Mouse (Mus musculus) urinary bladder, adult 18-20 months (tissue): ENCODE results near the gene Sfrp5.

Source experiments
- DNase-seq, 2 experiments: peaks; one replicate each; pipeline ENCODE4 v3.0.0; 2022; ENCODE audit warnings: low spot score in 2 of 2, mixed read lengths in 2 of 2

Sfrp5 gene

DNA sequence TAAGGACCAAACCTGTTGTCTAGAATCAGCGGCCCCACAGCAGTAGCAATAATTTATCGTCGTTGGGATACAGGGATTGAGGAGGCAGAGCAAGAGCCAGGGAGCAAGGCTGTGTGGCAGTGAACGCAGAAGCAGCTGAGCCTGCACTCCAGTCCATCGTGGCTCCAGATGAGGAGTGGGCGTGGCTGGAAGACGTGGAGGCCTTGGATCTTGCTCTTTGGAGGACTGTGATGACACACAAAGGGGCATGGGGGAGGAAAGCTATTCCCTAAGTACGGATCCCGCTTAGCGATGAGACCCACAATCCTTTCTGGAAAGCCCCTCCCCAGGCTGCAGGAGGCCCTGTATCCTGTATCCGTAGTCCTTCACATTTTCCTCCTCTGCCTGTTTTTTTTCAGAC lies 4.0 kb downstream of the Sfrp5 start:
- no peak for DNase-seq

DNA sequence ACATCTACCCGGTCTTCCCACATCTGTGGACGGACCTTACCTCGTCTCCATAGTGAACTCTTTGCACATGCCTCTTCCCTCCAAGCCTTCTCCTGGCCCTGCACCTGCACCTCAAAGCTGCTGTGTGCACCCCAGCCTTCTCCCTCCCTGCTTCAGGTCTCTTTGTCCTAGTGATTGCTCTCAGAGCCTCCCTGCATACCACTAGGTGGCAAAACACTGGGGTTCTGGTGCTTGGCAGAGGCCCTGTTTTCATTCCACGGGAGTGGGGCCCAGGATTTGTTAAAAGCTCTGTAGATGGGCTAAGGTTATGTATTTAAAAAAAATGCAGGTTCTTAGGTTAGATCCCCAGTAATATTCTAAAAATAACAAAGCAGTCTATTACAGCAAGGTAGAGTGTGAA lies 5.0 kb downstream of the Sfrp5 start:
- DNase-seq = no peak

DNA sequence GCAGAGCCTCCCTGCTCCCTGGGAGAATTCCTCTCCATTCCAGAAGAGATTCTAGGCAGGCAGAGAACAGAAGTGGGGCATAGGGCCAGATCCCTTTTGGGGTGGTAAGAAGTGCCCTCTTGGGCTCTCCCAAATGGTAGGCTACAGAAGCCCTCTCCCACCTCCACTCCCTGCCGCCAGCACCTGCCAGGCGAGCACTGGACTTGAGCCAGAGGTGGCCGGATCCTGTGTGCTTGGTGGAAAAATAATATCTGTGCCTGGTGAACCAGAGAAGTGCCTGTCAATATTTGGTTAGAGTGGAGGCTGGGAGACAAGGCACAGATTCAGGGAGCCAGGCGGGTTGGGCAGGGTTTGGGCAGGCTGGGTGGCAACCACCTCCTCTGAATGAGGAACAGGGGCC lies 5.7 kb downstream of the Sfrp5 start:
- DNase-seq = peak in 1 of 2 experiments; percentile 17

DNA sequence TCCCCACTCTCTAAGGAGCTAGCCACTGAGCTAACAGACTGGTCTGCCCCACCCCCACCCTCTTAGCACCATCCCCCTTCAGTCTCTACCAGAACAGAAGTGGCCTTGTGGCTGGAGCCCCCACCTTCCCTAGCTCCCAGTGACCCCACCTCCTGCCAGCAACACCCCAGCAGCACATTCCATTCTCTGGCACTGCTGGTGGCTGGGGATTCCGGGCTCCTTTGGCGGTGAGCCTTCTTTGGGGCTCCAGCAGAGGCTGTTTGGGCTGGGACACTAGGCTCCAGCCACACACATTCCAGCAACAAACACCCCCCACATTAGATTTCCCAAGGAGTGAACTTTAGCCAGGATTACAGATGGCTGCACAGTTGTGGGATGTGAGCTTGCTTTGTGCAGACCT lies 8.7 kb downstream of the Sfrp5 start:
- no peak for DNase-seq

DNA sequence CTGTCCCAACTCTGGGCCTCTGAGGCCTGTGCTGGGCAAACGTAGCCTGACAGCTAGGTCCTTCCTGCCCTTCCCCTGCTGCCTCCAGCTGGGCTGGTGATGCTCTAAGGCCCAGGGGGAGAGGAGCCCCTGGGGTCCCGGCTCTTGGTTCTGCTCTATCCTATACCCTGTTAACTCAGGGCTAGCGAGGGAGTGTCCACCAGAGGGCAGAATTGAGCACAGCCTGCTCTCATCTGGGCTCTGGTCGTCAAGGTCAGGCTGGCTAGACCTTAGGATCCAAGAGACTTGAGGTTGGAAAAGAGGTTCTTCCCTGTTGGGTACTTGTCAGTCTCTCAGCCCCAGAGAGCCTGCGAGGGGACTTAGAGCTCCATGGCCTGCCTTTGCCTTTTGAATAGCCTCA lies 11.6 kb downstream of the Sfrp5 start:
- peak in 1 of 2 experiments; percentile 33 for DNase-seq

DNA sequence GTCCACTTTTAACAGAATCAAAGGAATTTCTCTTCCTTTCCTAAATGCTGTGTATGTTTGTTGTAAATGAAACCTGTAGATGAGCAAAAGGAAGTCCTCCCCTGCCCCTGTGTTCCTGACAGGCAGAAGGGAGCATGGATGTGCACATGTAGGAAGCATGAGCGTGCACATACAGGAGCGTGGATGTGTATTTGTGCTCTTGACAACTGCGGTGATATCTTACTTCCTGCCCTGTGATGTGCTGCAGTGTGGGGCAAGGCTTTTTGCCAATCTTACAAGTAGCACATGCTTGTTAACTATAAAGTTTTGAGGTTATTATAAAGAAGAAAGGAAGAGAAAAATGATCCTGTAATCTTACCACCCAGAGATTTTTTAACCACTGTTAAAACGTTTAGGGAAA lies 12.3 kb downstream of the Sfrp5 start:
- DNase-seq = no peak

DNA sequence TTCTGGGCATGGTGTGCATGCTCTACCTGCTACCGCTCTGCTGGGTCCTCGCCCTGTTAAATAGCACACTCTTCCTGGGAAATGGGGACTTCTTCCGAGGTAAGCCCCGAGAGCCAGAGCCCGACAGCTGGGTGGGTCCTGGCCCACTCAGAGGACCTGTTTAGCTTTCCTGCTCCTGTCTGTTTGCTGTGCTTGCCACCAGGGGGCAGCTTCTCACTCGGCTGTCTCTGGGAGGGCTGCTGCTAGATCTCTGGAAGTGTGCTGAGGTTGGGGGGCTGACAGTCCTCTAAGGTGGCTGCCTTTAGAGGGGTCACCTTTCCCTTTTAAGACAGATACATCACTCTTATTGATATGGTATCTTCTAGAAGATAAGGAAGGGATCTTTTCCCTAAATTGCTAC lies 19.4 kb downstream of the Sfrp5 start:
- no peak for DNase-seq

DNA sequence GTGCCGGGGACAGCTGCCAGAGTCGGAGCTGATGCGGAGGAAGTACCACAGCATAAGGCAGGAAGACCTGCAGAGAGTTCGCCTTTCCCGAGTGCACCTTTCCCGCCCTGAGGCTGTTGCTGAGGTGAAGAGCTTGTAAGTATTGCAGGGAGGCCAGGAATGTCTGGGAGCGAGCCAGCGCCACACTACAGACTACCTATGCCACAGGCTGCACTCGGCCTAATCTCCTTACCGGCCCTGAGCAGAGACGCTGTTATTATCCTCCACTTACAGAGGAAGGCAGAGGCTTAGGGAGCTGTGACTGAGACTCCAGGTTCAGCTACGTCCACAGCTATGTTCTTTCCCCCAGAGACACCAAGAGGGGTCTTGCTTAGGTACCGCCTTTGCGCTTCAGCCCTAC lies 22.7 kb downstream of the Sfrp5 start:
- DNase-seq = no peak

DNA sequence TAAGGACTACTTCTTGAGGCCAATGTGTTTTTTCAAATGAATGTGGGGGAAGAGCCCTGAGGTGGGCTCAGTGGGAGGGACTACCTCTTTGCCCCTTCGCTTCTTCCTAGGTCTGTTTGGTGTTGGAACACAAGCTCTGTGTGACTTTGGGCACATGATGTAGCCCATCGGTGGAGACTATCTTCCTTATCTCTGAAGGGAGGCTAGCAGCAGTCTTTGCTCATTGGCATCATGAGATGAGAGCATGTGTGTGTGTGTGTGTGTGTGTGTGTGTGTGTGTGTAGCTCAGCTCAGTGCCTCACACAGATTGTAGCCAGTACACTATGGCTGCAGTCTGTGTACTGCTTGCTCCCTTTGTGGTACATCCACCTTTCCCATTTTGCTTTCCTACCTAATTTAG lies 24.6 kb downstream of the Sfrp5 start:
- DNase-seq = no peak

DNA sequence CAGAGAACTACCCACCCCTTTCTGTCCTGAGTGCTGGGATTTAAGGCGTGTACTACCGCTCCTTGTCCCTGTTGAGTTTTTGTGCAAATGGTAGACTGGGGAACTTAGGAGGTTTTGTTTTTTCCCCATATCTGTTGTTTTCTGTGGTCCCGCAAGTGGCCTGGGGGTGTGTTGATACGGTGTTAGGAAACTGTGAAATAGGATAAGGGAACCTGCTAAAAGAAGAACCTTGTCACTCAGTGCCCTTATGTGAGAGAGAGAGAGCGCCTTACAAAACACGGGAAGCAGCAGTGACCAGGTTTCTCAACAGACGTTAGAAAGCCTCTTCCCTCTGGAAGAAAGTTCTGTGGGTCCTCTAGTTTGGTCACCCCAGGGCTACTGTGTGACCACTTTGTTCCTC lies 25.2 kb downstream of the Sfrp5 start:
- DNase-seq = no peak

DNA sequence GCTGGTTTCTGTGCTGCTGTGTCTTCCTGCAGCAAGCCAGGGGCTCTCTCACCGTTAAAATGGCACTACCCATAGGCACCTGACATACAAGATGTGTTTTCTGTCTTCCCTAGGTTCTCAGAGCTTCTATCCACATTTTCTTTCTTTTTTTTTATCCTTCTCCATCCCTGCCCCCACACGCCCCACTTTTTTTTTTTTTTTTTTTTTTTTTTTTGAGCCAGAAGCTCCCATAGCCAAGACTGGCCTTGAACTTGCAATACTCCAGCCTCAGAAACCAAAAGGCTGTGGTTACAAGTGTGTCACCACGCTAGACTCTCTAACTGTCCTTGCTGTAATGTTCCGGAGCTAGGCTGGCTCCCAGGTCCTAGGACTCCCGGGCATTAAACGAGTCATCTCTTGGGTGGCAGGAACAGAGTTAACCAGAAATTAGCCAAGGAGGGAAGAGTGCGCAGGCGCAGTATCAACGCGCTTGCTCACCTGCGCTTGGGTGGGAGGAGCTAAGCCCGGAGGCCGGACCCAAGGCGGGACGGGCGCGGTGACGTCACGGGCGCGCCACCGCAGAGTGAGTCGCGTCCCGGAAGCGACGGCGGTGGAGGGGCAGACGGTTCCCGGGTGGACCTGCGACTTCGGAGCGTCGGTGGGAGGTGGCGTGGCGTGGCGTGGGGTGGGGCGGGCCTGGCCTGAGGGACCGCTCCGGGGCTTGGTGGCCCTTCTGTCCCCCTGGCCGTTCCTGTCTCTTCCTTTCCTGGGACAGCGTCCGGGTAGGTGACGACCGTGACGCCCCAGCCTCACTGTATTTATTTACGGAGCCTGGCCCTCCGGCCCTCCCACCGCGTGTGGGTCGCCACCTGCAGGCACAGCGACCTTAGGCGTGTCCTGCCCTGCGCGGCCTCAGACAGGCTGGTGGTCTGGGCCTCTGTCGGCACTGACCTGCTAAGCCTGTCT lies 31.8 kb downstream of the Sfrp5 start:
- DNase-seq = peak; percentile 88 to 91

DNA sequence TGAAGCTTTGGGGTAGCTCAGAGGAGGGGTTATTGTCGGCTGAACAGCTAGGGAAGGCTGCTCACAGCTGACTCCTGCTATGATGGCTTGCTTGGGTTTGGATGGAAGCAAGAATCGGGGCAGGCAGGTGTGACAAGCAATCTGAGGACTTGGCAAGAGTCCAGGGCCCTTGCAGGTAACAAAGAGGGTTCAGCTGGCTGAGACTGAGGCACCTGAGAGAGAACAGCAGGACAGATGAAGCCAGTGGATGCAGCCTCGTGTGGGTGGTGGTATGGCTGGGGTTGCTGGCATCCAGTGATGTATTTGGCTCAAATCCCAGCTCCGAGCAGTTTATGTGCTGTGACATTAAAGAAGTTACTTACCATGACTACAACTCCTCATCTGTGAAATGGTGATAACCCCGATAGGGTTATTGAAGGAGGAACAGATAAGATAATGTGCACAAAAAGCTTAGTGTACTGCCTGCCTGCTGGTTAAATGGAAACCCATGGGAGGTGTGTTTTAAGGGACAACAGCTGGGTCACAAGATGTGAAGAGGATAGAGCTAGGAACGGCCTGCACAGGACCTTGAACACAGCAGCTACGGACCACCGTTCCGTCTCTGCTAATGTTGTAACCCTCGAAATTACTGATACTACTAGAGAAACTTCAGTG lies 32.6 kb downstream of the Sfrp5 start:
- no peak for DNase-seq

DNA sequence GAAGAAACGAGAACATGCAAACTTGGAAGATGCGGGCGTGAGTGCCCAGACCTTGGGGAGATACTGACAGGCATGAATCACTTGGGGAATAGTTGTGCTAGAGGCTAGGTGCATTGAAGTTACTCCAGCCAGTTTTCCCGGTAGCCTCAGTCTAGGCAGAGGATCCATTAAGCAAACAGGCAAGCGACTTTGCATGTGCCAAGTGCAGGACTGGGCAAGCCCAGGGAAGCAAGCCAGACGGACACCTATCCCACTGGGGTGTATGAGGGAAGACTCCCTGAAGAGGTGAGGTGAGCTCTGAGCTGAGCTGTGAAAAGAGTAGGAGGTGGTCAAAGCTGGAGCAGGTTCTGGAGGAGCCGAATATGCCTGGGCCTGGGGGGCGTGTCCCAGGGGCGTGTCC lies 34.6 kb downstream of the Sfrp5 start:
- DNase-seq = no peak

DNA sequence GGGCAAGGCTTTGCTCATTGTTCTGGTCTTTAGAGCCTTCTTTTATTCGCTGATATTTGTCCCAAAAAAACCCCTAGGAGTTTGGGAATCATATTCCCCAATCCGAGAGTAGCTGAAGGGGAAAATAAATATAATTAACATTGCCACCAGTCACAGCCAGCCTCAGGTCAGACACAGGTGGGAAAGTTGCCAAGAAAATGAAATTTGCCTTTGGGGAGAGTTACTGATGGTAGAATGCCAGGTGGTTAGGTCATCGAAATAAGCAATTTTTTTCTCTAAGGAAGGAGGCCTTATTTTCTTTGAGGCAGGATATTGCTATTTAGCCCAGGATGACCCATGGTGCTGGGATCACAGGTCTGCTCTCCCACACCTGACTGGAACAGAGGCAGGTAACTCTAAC lies 35.3 kb downstream of the Sfrp5 start:
- DNase-seq = no peak

DNA sequence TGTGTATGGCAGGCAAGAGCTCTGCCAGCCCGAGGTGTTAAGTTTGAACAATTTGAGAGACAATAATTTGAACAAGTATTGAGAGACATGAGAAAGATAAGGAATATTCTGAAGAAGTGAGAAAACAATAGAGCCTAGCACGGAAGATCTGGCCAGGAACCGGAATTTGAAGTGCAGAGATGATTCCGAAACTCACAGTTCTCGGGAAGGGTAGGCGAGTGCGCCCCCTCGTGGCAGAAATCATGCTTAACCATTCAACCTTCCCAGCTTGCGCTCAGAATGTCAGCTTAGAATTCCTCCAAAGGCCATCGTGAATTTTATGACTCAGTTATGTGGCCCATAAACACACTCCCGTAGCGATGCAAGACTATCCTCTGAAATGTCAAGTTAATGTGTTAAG lies 35.9 kb downstream of the Sfrp5 start:
- DNase-seq = peak; percentile 77 to 81

DNA sequence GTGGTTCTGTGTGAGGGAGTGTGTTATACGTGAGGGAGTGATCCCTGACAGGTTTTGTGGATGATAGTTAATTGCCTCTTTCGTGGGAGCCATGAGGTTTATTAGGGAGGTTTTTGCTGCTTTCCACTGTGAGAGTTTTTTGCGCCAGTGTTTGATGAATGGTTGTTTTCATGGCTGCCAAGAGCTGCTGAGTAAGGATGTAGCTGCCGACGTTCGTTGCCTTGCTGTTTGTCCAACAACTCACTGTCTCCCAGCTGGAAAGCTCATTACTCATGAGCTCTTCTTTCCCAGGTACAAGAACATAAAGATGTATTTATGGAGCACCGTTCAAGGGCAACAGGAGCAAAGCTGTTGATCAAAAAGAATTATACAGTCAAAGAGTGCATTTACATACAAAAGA lies 37.9 kb downstream of the Sfrp5 start:
- DNase-seq = no peak

DNA sequence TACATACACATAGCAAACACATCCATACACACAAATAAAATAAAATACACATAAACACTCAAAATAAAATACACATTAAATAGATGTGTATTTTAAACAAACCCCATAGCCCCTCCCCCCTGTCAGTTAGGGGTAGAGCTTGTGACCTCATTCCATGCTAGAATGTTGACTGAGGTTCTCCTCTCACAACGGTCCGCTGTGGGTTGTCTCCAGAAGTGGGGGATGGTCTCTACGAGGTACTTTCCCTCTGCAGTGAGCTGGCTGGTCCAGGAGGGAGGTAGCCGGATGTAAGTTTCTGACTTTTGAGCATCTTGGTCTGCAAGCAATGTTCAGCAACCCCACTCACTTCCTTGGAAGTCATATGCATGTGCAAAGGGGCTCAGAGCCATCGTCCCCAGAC lies 38.3 kb downstream of the Sfrp5 start, which contains the start of gene Zfyve27:
Gene Zfyve27 (plus strand): TSS at position 188 of the 400 bp plus-strand sequence.
- DNase-seq = no peak

DNA sequence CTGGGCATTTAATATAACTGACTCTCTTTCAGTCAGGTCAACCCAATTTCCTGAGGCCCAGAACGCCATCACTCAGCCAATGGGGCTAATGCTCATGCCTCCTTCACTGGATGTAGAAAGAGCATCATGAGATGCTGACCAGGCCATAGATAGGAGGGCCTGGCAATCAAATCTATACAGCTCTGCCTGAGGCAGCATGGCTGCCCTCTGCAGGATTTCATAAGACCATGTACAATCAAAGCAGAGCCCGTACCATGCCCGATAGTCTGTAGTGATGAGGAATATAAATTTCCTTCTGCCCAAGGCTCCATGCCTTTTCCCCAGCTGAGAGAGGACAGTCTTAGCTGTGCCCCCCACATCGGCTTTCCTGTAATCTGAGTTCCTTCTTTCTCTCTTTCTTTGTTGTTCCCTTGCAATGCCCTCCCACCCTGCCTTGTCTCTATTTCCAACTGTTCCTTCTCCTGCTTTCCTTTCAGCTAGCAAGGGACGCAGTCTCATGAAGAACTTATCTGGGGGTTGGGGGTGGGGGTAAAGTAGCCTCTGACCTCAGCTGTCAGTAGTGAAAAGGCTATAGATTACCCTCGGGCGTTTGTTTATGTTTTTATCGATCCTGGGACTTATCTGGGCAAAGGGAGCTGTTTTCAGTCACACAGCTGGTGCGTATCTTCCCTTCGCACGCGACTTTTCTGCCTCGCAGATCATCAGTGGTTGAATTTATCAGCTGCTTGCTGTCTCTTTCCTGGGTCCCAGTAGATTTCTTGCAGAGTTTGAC lies 43.6 kb downstream of the Sfrp5 start:
- DNase-seq = no peak

DNA sequence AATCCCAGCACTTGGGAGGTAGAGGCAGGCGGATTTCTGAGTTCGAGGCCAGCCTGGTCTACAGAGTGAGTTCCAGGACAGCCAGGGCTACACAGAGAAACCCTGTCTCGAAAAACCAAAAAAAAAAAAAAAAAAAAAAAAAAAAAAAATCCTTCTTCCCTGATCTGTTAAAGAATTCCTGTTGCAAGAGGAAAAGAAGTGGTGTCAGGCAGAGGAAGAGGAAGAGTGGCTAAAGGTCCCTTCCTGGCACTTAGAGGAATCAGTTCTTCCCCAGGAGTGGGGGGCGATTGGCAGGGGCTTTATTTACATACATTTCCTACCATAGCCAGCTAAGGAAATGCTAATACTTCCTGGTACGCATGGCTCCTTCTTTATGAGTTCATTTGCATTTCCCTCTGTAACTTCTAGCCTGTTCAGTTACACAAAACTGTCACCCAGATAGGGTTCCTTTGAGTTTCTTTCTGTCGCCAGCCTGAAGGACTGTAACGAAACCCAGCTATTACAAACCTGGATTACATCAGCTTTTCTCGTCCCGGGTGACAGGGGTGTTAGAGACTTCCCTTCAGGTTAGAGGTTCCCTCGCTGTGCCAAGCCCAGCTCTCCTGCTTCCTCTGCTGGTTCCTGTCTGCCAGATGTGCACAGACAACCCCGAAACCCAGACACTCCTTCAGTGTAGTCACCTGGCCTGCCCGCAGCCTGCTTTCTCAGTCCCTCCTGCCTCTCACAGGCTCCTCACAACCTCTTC lies 44.4 kb downstream of the Sfrp5 start:
- no peak for DNase-seq

DNA sequence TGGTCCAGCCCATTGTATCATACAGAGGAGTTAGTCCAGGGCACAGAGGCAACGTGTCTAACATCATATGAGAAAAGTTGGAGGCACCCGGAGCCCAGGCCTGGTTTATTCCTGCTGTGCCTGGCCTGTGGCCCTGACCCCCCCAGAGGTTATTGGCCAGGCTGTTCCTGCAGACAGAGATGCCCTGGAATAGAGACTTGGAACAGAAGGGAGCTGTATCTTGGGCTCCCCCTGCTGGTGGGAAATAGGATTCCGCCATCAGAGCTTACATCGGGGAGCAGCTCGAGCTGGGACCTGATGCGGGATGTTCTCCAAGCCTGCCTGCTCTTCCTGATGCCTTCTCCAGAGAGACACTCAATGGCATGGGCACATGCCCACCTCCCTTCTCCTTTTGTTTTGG lies 50.1 kb downstream of the Sfrp5 start:
- peak; percentile 82 for DNase-seq

DNA sequence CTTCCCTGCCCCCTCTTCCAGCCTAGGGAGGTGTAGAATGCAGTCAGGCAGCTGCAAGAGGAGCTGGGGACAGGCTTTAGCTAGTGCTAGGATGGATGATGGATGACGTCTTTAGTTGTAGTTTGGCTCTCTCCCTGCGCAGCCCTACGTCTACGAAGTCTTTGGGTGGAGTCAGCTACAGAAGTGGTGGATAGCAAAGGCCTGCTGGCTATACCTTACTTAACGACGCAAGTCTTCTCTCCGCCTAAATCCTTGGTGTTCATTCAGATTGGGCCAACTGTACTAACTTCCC lies 53.5 kb downstream of the Sfrp5 start:
- DNase-seq = no peak
